Mouse (Mus musculus) hematopoietic multipotent progenitor cell, adult 10-12 weeks (in vitro differentiated cells): ENCODE results near the gene Tec. TPM values are rescaled to one million over a fixed set of nuclear protein-coding genes. Genes with fewer than 3 reads are reported as not detected.

ENCODE experiments used
- polyA plus RNA-seq: library from polyadenylated mRNA; stranded (reverse); fragments of >175 nt; gene quantifications from 2 replicates; pipeline ENCODE4 v1.2.3, GENCODE M21; 2012; ENCODE audit warnings: low replicate concordance

The Tec gene
- polyA plus RNA-seq = 2.7 and 4.6 TPM in 2 replicates

GRCm38 (mm10) chr5:72868091-72868875 lies at the start of gene Tec:
Gene Tec, minus strand, starts transcription at chr5:72868483.

GRCm38 (mm10) chr5:72913648-72914557 lies 45.6 kb upstream of the Tec start, which contains the start of gene Slain2:
Gene Slain2, plus strand, starts transcription at chr5:72914304.

GRCm38 (mm10) chr5:72752585-72752984 lies 115.7 kb downstream of the Tec start, which contains the start of gene Txk:
Gene Txk, minus strand, starts transcription at chr5:72752777.

Other genes starting within 250 kb of the Tec start
- 0.16 TPM in 1 of 2 replicates, not detected in the other for gene Cnga1, start 224.2 kb downstream of the Tec start, polyA plus RNA-seq
- gene Nipal1, start 220.7 kb downstream of the Tec start, polyA plus RNA-seq = 1.3 and 2.9 TPM in 2 replicates
- 2.1 TPM in 2 replicates for gene Txk, start 115.7 kb downstream of the Tec start, polyA plus RNA-seq
- 12.6 and 28.2 TPM in 2 replicates for gene Slain2, start 45.8 kb upstream of the Tec start, polyA plus RNA-seq
- not detected in 2 replicates for gene Gm10135, start 106.2 kb upstream of the Tec start, polyA plus RNA-seq
- gene Slc10a4, start 138.4 kb upstream of the Tec start, polyA plus RNA-seq = not detected in 2 replicates